8 mouse cellular contexts compared by ENCODE assay signal in genomic region chr17:70850233-70850995, GRCm38 (mm10). TPM values are rescaled to one million over a fixed set of nuclear protein-coding genes. Genes with fewer than 3 reads are reported as not detected.
DNase-seq lines count a peak whose midpoint lies in the region; ATAC-seq and TF ChIP-seq lines count a peak whose summit lies in the region.

No protein-coding gene starts in this region.

- H3K9me3 ChIP-seq in megakaryocyte, embryonic 14.5 days: no peaks in the 10 kb centered on the region
- no peaks in the 10 kb centered on the region for H3K9me3 ChIP-seq in lung, embryonic 16.5 days (ENCODE audit: control insufficient read depth, low read length)

- peak; percentile 80 for DNase-seq in embryo, embryonic 10 days (ENCODE audit: low spot score)
- peak; percentile 68 to 83 for DNase-seq in heart, adult 18-20 months
- peak; percentile 66 for DNase-seq in kidney, adult 2 months
- DNase-seq in ovary, postnatal 36 days (ENCODE audit: low spot score): peak; percentile 72
- DNase-seq in frontal cortex, postnatal 36 days (ENCODE audit: low spot score in 2 of 2): no peak

- peak overlapping the region; percentile 99 for H3K27ac ChIP-seq in kidney, adult 2 months (ENCODE audit: insufficient read depth, low read depth, low read length)
- peak overlapping the region; percentile 97 for H3K27ac ChIP-seq in lung, embryonic 16.5 days (ENCODE audit: low read length)

- H3K4me3 ChIP-seq in megakaryocyte, embryonic 14.5 days (replicated peaks): peak overlapping the region; percentile 96
- peak overlapping the region; percentile 92 for H3K4me3 ChIP-seq in kidney, adult 2 months (ENCODE audit: insufficient read depth, low read depth, low read length)
- peak overlapping the region; percentile 66 for H3K4me3 ChIP-seq in lung, embryonic 16.5 days (ENCODE audit: low read length)

- no peak for TF ChIP-seq POLR2A in kidney, adult 2 months (IDR thresholded peaks at IDR 0.05; ENCODE audit: low read depth, low read length)

- TF ChIP-seq CTCF in kidney, adult 2 months (conservative IDR thresholded peaks at IDR 0.05; ENCODE audit: insufficient read depth, insufficient read length, low read depth, low read length): no peak

- no peaks in the 10 kb centered on the region for H3K36me3 ChIP-seq in megakaryocyte, embryonic 14.5 days (replicated peaks; ENCODE audit: low read length)
- no peaks in the 10 kb centered on the region for H3K36me3 ChIP-seq in kidney, adult 2 months (ENCODE audit: control insufficient read depth, insufficient read depth, low read length)
- H3K36me3 ChIP-seq in lung, embryonic 16.5 days (ENCODE audit: control insufficient read depth, insufficient read depth, low read length): no peaks in the 10 kb centered on the region

- H3K27me3 ChIP-seq in megakaryocyte, embryonic 14.5 days (replicated peaks): peaks cover 49% of the 10 kb centered on the region
- no peaks in the 10 kb centered on the region for H3K27me3 ChIP-seq in kidney, adult 2 months (replicated peaks; ENCODE audit: control insufficient read depth, insufficient read depth, low read length)
- H3K27me3 ChIP-seq in lung, embryonic 16.5 days (ENCODE audit: control insufficient read depth, insufficient read depth, low read depth, low read length): no peaks in the 10 kb centered on the region

- peaks cover 55% of the 10 kb centered on the region for H3K4me1 ChIP-seq in megakaryocyte, embryonic 14.5 days
- H3K4me1 ChIP-seq in kidney, adult 2 months (ENCODE audit: control insufficient read depth, insufficient read depth, low read length): peaks cover 17% of the 10 kb centered on the region
- peaks cover 21% of the 10 kb centered on the region for H3K4me1 ChIP-seq in lung, embryonic 16.5 days (replicated peaks; ENCODE audit: control insufficient read depth, insufficient read depth, low read length)

- ATAC-seq in megakaryocyte, adult 5-6 weeks (ENCODE audit: poor library complexity, severe bottlenecking): no peak
- ATAC-seq in lung, embryonic 16.5 days (ENCODE audit: low read depth): no peak

- peak overlapping the region; percentile 90 for H3K4me2 ChIP-seq in lung, embryonic 16.5 days (ENCODE audit: low read depth, low read length)

- under 1% methylated on average over 40 of the region's 40 CpGs for WGBS in kidney, adult 2 months
- under 1% methylated on average over 40 of the region's 40 CpGs for WGBS in lung, embryonic 16.5 days

- peak overlapping the region; percentile 82 for H3K9ac ChIP-seq in lung, embryonic 16.5 days (ENCODE audit: low read length)

RNA-seq across cellular contexts. Expression of gene Tgif1, which starts 2.9 kb away (rescaled TPM):
- 1.7 and 4.9 TPM in 2 replicates for polyA plus RNA-seq in megakaryocyte, embryonic 14.5 days (2012; ENCODE audit: insufficient read depth, low replicate concordance)
- total RNA-seq in megakaryocyte, adult 5-6 weeks (2015): 30.7 and 40.4 TPM in 2 replicates
- 15.8 and 21.6 TPM in 2 replicates for total RNA-seq in megakaryocyte, adult 5-6 weeks (2017)
- total RNA-seq in heart, adult 18-20 months (2021): 1 to 10 TPM; 2.6 to 4.6 TPM
- polyA plus RNA-seq in kidney, adult 2 months (2012; rRNA removed): 20.1 and 20.7 TPM in 2 replicates
- polyA plus RNA-seq in lung, embryonic 16.5 days (2015; fragmentation: Nextera tagmentation; extraction: Ambion mirVana): 63.1 and 69.4 TPM in 2 replicates

Comparison
In these comparisons a context has a peak if more than half of its experiments do, and no peak if none do; other contexts are left out.
1. DNase-seq: peak in embryo, embryonic 10 days (single experiment), heart, adult 18-20 months (2 of 2), kidney, adult 2 months (single experiment) and ovary, postnatal 36 days (single experiment); none in frontal cortex, postnatal 36 days (0 of 2).
2. Peak in every context shown above with its lines, with median percentiles within 50 percentile points of each other: H3K4me3 ChIP-seq.